Mouse (Mus musculus) heart, embryonic 10.5 days (tissue): Measurements from ENCODE around the gene Neu2. TPM values are rescaled to one million over a fixed set of nuclear protein-coding genes. Genes with fewer than 3 reads are reported as not detected.

Source experiments
- DNase-seq: peaks from one replicate; pipeline ENCODE4 v3.0.0-alpha.2; 2017; ENCODE audit warnings: low spot score
- H3K27ac ChIP-seq: fragments of 300-500 bp; sonication (generic); 2 replicates; pipeline ENCODE4 v1.5.1; 2016; ENCODE audit warnings: mild to moderate bottlenecking
- H3K27me3 ChIP-seq: fragments of 300-500 bp; sonication (generic); 2 replicates; pipeline ENCODE4 v1.6.1; 2016; ENCODE audit warnings: mild to moderate bottlenecking; ENCODE audit not compliant: poor library complexity, insufficient read depth, severe bottlenecking
- H3K36me3 ChIP-seq: fragments of 300-500 bp; sonication (generic); 2 replicates; pipeline ENCODE4 v1.6.1; 2016; ENCODE audit warnings: mild to moderate bottlenecking, moderate library complexity
- H3K4me1 ChIP-seq: fragments of 300-500 bp; sonication (generic); 2 replicates; pipeline ENCODE4 v1.6.1; 2016; ENCODE audit warnings: mild to moderate bottlenecking
- H3K4me3 ChIP-seq: fragments of 300-500 bp; sonication (generic); 2 replicates; pipeline ENCODE4 v1.5.1; 2016; ENCODE audit warnings: mild to moderate bottlenecking, moderate library complexity
- H3K9me3 ChIP-seq: fragments of 300-500 bp; sonication (generic); 2 replicates; pipeline ENCODE4 v1.6.1; 2016; ENCODE audit warnings: mild to moderate bottlenecking, moderate library complexity
- WGBS: fragments of 180-500 bp; shearing (Covaris S2); methylation state at CpG from one replicate; pipeline ENCODE4 v1.1.7; 2016; 5-methylcytosine and 5-hydroxymethylcytosine counted together
- polyA plus RNA-seq: library from polyadenylated mRNA; unstranded; fragments of >200 nt; fragmentation: Nextera tagmentation; extraction: Ambion mirVana; gene quantifications from 2 replicates; pipeline ENCODE4 v1.2.1, GENCODE M21; 2016

Gene Neu2
- polyA plus RNA-seq, 1 experiment from 2014 or later = 0.18 TPM

DNA sequence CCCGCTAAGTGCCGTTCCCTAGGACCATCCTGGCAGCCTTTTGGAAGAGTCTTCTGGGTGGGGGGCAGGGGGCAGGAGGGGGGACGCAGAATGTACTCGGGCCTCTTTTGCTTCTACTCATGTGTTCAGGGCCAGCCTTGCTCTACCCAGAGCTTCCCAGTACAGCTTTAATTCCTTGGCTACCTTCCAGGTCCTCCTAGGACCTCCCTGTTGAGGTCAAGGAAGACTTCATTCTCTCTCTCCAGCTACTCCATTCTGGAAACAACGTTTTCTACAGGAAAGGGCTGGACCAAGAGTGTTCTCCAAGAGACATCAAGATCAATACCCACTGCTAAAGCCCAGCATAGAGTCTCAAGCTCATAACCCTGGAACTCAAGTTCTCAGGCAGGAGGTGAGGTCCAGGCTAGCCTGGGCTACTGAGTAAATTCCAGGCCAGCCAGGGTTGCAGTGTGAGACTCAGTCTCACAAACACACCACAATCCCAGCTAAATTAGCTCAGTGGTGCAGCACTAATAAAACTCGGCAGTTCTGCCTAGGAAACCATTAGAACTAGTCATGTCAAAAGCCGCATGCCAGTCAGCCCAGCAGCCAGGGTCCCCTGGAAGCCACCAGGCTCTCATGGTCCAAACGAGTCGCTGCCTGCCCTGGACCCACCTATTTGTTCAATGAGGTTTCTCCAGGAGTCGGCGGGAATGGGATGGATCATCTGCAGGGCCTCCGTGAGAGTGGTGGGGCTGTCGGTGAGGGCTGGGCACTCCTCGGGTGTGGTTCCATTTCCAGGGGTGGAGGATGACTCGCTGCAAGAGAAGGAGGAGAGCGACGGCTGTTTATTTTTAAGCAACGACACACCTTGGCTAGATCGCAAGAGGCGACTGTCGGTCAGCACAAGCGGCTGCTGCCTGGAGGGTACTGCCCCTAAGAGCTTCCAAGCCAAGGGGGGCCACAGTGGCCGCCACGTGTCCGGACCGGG, 813 bp upstream of the Neu2 start:
- no peaks in the 10 kb centered on the region for H3K36me3 ChIP-seq
- no peak for DNase-seq
- H3K4me1 ChIP-seq = peaks cover 17% of the 10 kb centered on the region
- WGBS = 22% methylated on average over 26 of the region's 26 CpGs
- peak overlapping the region; percentile 81 for H3K4me3 ChIP-seq
- H3K27ac ChIP-seq = no peak overlapping the region
- peaks cover 70% of the 10 kb centered on the region for H3K27me3 ChIP-seq
- H3K9me3 ChIP-seq = no peaks in the 10 kb centered on the region

- peaks cover 65% of the 10 kb centered on the region for H3K27me3 ChIP-seq
- H3K36me3 ChIP-seq = no peaks in the 10 kb centered on the region
- no peak for DNase-seq
- H3K9me3 ChIP-seq = no peaks in the 10 kb centered on the region
- H3K27ac ChIP-seq = peak overlapping the region; percentile 59
- H3K4me3 ChIP-seq = peak overlapping the region; percentile 81
- H3K4me1 ChIP-seq = peaks cover 17% of the 10 kb centered on the region
- WGBS = 1% methylated on average over 53 of the region's 61 CpGs
These were observed 540 bp downstream of the Neu2 start for GRCm38 (mm10) chr1:87510166-87510691.

DNA sequence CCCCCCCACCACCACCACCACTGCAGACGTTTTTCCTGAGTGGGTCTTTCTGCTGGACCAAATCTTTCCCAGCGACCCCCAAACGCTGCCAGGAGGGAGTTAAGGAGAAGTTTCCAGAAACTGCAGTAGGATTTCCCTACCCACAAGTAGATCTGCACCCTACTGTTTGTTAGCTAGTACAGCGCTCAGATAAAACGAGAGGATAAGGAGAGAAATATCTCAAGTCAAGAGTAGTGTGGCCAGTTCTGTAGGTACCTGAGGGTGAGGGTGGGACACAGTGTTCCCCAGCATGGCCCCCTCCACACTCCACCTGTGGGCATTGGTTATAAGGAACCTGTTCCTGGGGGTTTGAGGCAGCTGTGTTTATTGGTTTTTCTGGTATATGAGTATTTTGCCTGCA, 1.2 kb downstream of the Neu2 start:
- 11% methylated on average over 5 of the region's 5 CpGs for WGBS
- Histone ChIP-seq H3K27me3 (peaks cover 62% of the 10 kb centered on the region), H3K4me3 (peak overlapping the region; percentile 81), H3K4me1 (peaks cover 17% of the 10 kb centered on the region), H3K9me3 (no peaks in the 10 kb centered on the region), H3K36me3 (no peaks in the 10 kb centered on the region), H3K27ac (no peak overlapping the region)
- no peak for DNase-seq

GRCm38 (mm10) chr1:87520467-87520866, 10.8 kb downstream of the Neu2 start:
- Histone ChIP-seq H3K9me3 (no peaks in the 10 kb centered on the region), H3K27ac (no peak overlapping the region), H3K27me3 (no peaks in the 10 kb centered on the region), H3K36me3 (no peaks in the 10 kb centered on the region), H3K4me1 (0 out of 2 replicates have a peak, but pooled peaks cover 3% of the 10 kb centered on the region), H3K4me3 (no peak overlapping the region)
- DNase-seq = no peak

DNA sequence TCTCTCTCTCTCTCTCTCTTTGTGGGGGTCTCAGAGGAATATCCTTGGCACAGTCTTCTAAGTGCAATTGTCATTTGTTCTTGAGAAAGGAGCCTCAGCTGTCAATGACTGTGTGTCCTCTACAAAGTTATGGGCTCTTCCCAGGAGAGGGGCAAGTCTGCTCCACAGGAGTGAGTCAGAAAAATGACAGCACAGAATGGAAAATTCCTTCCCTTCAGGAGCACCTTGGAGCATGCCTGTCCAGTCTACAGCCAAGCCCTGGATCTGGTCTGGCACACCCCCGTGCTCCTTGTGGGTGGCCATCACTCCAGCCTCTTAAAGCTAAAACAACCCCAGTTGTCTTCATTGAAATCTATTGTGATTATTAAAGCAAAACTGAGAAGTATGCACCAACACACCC, 11.8 kb downstream of the Neu2 start:
- DNase-seq = no peak
- H3K4me3 ChIP-seq = no peak overlapping the region
- no peaks in the 10 kb centered on the region for H3K9me3 ChIP-seq
- H3K27me3 ChIP-seq = no peaks in the 10 kb centered on the region
- no peaks in the 10 kb centered on the region for H3K36me3 ChIP-seq
- 47% methylated on average over 1 of the region's 1 CpGs for WGBS
- no peak overlapping the region for H3K27ac ChIP-seq
- H3K4me1 ChIP-seq = 0 out of 2 replicates have a peak, but pooled peaks cover 3% of the 10 kb centered on the region

- no peaks in the 10 kb centered on the region for H3K36me3 ChIP-seq
- 0 out of 2 replicates have a peak, but pooled peaks cover 3% of the 10 kb centered on the region for H3K4me1 ChIP-seq
- H3K27ac ChIP-seq = no peak overlapping the region
- no peaks in the 10 kb centered on the region for H3K27me3 ChIP-seq
- DNase-seq = no peak
- H3K9me3 ChIP-seq = no peaks in the 10 kb centered on the region
- no peak overlapping the region for H3K4me3 ChIP-seq
- 78% methylated on average over 7 of the region's 7 CpGs for WGBS
These were observed 15.4 kb downstream of the Neu2 start for GRCm38 (mm10) chr1:87525041-87525440.

GRCm38 (mm10) chr1:87527191-87527590, 17.5 kb downstream of the Neu2 start:
- DNase-seq = no peak
- Histone ChIP-seq H3K27me3 (no peaks in the 10 kb centered on the region), H3K9me3 (no peaks in the 10 kb centered on the region), H3K4me1 (no peaks in the 10 kb centered on the region), H3K36me3 (no peaks in the 10 kb centered on the region), H3K27ac (no peak overlapping the region), H3K4me3 (no peak overlapping the region)
- 87% methylated on average over 9 of the region's 9 CpGs for WGBS

DNA sequence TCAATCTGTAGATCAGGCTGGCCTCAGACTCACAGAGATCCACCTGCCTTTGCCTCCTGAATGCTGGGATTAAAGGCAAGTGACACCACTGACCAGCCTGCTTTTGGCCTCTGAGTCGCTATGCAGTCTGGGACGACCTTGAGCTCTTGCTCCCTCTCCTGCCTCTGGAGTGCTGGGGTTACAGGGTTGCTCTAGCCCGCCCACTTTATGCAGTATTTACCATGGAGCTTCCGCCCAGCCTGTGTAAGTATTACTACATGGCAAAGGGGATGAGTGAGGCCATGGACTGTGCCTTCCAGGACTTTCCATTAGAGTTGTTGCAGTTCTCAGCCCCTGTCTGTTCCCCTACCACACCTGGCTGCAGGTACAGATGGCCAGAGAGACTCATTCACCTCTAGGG, 22.7 kb downstream of the Neu2 start:
- Histone ChIP-seq H3K27me3 (no peaks in the 10 kb centered on the region), H3K9me3 (no peaks in the 10 kb centered on the region), H3K27ac (no peak overlapping the region), H3K4me3 (no peak overlapping the region), H3K36me3 (no peaks in the 10 kb centered on the region), H3K4me1 (no peaks in the 10 kb centered on the region)
- DNase-seq = no peak
- 71% methylated on average over 4 of the region's 4 CpGs for WGBS

GRCm38 (mm10) chr1:87534118-87534517, 24.4 kb downstream of the Neu2 start:
- WGBS = 80% methylated on average over 3 of the region's 3 CpGs
- Histone ChIP-seq H3K36me3 (no peaks in the 10 kb centered on the region), H3K4me3 (no peak overlapping the region), H3K27me3 (no peaks in the 10 kb centered on the region), H3K9me3 (no peaks in the 10 kb centered on the region), H3K27ac (no peak overlapping the region), H3K4me1 (no peaks in the 10 kb centered on the region)
- no peak for DNase-seq

GRCm38 (mm10) chr1:87537008-87537407, 27.3 kb downstream of the Neu2 start:
- Histone ChIP-seq H3K27me3 (no peaks in the 10 kb centered on the region), H3K4me3 (no peak overlapping the region), H3K27ac (no peak overlapping the region), H3K4me1 (no peaks in the 10 kb centered on the region), H3K36me3 (no peaks in the 10 kb centered on the region), H3K9me3 (no peaks in the 10 kb centered on the region)
- 79% methylated on average over 1 of the region's 1 CpGs for WGBS
- DNase-seq = no peak

DNA sequence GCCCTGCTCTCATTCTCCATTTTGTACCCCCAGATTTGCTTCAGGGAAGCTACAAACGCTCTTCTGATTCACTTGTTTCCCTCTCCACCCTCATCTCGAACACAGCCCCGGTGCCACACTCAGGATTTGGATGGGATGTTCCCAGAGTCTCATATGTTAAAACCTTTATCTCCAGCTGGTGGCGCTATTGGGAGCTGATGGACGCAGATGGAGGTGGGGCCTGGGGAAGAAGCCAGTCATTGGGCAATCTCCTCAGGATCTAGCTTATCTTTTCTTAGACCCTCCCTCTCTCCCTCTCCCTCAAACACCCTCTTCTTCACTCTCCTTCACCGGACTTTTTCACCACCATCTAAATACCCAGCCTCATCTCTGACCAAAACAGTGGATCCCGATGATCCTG, 31.9 kb downstream of the Neu2 start:
- Histone ChIP-seq H3K4me3 (0 out of 2 replicates have a peak overlapping the region, but pooled peaks have one; percentile 5), H3K27ac (no peak overlapping the region), H3K9me3 (no peaks in the 10 kb centered on the region), H3K27me3 (no peaks in the 10 kb centered on the region), H3K4me1 (no peaks in the 10 kb centered on the region), H3K36me3 (no peaks in the 10 kb centered on the region)
- DNase-seq = no peak
- 25% methylated on average over 7 of the region's 7 CpGs for WGBS

- 73% methylated on average over 3 of the region's 3 CpGs for WGBS
- DNase-seq = no peak
- no peaks in the 10 kb centered on the region for H3K27me3 ChIP-seq
- no peaks in the 10 kb centered on the region for H3K4me1 ChIP-seq
- no peaks in the 10 kb centered on the region for H3K9me3 ChIP-seq
- no peak overlapping the region for H3K27ac ChIP-seq
- no peak overlapping the region for H3K4me3 ChIP-seq
- H3K36me3 ChIP-seq = no peaks in the 10 kb centered on the region
These were observed 41.3 kb downstream of the Neu2 start for GRCm38 (mm10) chr1:87551008-87551407.

DNA sequence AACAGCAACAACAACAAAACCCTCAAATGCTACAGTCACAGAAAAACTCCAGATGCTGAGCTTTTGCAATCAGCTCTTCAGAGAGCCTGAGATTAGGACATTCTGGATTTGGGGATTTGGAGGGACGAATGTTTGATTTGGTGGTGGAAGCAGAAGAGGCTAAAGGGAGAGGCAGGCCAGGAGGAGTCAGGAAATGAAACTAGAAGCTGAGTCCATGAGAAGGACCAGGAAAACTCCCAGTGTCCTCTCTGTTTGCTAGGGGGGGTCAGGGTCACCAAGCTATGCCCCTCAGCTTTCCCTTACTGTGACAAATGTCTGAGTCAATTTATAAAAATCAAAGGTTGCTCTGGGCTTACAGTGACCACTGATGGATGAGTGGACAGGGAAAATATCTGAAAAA, 43.9 kb downstream of the Neu2 start:
- Histone ChIP-seq H3K36me3 (no peaks in the 10 kb centered on the region), H3K27me3 (no peaks in the 10 kb centered on the region), H3K4me1 (no peaks in the 10 kb centered on the region), H3K4me3 (no peak overlapping the region), H3K27ac (no peak overlapping the region), H3K9me3 (no peaks in the 10 kb centered on the region)
- 50% methylated on average over 1 of the region's 1 CpGs for WGBS
- DNase-seq = no peak
